Mouse (Mus musculus): ENCODE measurements at regions not wholly inside any gene's neighbourhood (a gene's known extent, or its start where the extent isn't known, plus 50 kb on each side); places are given as distances from the start of the nearest gene placed in this dataset.

GRCm38 (mm10) chr2:95142151-95142550, 704.2 kb upstream of the Api5 start:
- CTCF ChIA-PET: no interaction called here
- POLR2A ChIA-PET: no interaction called here

GRCm38 (mm10) chr2:95140116-95140515, 702.2 kb upstream of the Api5 start:
- POLR2A ChIA-PET: no interaction called here
- CTCF ChIA-PET: no interaction called here

GRCm38 (mm10) chr2:95136636-95137035, 698.7 kb upstream of the Api5 start:
- POLR2A ChIA-PET: no interaction called here
- CTCF ChIA-PET: no interaction called here

GRCm38 (mm10) chr2:95131181-95131580, 693.2 kb upstream of the Api5 start:
- CTCF ChIA-PET: no interaction called here
- POLR2A ChIA-PET: no interaction called here

DNA sequence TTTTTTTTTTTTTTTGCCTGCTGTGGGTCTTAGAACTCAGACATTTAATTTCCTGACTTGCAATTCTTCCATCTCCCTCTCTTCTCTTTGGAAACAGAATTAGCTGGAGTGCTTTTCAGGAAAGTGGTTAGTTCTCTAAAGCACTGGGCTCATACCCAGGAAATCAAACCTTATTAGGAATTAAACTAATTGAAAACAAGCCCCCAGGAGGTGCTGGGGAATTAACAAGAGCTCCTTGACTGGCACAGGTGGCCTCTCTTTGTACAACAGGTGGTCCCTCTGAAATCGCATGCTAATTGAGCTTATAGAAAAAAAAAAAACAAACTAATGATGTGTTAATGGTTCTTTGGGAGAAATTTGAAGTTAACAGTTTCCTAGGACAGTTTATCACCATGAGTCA, 690.8 kb upstream of the Api5 start:
- ChIA-PET CTCF (interaction anchor here in 1 of 4 experiments (0.6 kb wide), 1 partner anchor 78 kb away, joined by 4 read pairs; no protein-coding TSS in a partner anchor), POLR2A (no interaction called here)

- CTCF ChIA-PET: no interaction called here
- POLR2A ChIA-PET: no interaction called here
Observed at GRCm38 (mm10) chr2:95119544-95119943, 681.6 kb upstream of the Api5 start.

- ChIA-PET CTCF (no interaction called here), POLR2A (no interaction called here)
Observed at GRCm38 (mm10) chr2:95097055-95097454, 659.1 kb upstream of the Api5 start.

DNA sequence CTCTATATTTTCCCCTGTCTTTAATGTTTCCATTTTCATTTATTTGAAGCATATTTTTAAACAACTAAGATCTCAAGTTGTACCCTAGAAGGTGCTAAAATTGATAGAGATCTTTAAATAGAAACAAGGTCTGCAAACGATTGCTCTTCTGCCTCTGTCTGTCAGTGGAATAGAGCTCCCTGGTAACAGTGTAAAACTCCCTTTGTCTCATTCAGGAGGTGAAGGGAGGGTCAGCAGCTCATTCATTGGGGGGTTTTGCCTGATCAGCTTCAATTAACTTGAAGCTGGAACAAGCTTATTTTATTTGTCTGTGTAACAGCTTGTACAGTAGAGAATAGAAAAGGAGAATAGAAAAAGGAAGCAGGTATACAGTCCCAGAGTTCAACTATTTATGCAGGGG, 616.7 kb upstream of the Api5 start:
- POLR2A ChIA-PET: no interaction called here
- CTCF ChIA-PET: no interaction called here

GRCm38 (mm10) chr2:95053866-95054265, 615.9 kb upstream of the Api5 start:
- CTCF ChIA-PET: no interaction called here
- POLR2A ChIA-PET: no interaction called here
